Mouse (Mus musculus) kidney, postnatal 0 days (tissue): Measurements from ENCODE around the gene Cdk2. TPM values are rescaled to one million over a fixed set of nuclear protein-coding genes. Genes with fewer than 3 reads are reported as not detected.
"Not testable (repeated sequence)": the region's sequence is repeated elsewhere in the genome, so short reads cannot be mapped to it uniquely, and the experiment has no call there.

ENCODE experiments used
- ATAC-seq: fragments of 200-750 bp; cut with Nextera tagmentation; replicated peaks from 2 replicates; pipeline ENCODE4 v1.8.0; 2017; ENCODE audit warnings: low read depth, moderate number of reproducible peaks, moderate TSS enrichment, moderate library complexity; ENCODE audit not compliant: low FRiP score
- DNase-seq: peaks from one replicate; pipeline ENCODE4 v3.0.0-alpha.2; 2016; ENCODE audit warnings: low spot score
- H3K27ac ChIP-seq: fragments of 300-500 bp; sonication (generic); 2 replicates; pipeline ENCODE4 v1.5.1; 2014; ENCODE audit warnings: mild to moderate bottlenecking
- H3K27me3 ChIP-seq: fragments of 300-500 bp; sonication (generic); 2 replicates; pipeline ENCODE4 v1.6.1; 2014; ENCODE audit warnings: low read length, mixed read lengths; ENCODE audit not compliant: insufficient read depth
- H3K36me3 ChIP-seq: fragments of 300-500 bp; sonication (generic); 2 replicates; pipeline ENCODE4 v1.6.1; 2014; ENCODE audit warnings: low read length, mixed read lengths; ENCODE audit not compliant: insufficient read depth
- H3K4me1 ChIP-seq: fragments of 300-500 bp; sonication (generic); replicated peaks from 2 replicates; pipeline ENCODE4 v1.6.1; 2014; ENCODE audit warnings: antibody characterized with exemption, low read length, mixed read lengths; ENCODE audit not compliant: insufficient read depth
- H3K4me2 ChIP-seq: fragments of 300-500 bp; sonication (generic); 2 replicates; pipeline ENCODE4 v1.6.1; 2014; ENCODE audit warnings: mild to moderate bottlenecking, low read length, moderate library complexity, mixed read lengths
- H3K4me3 ChIP-seq: fragments of 300-500 bp; sonication (generic); replicated peaks from 2 replicates; pipeline ENCODE4 v1.5.1; 2014; ENCODE audit warnings: low read depth, low read length
- H3K9ac ChIP-seq: fragments of 300-500 bp; sonication (generic); 2 replicates; pipeline ENCODE4 v1.6.1; 2014; ENCODE audit warnings: low read depth, low read length
- H3K9me3 ChIP-seq: fragments of 300-500 bp; sonication (generic); replicated peaks from 2 replicates; pipeline ENCODE4 v1.6.1; 2016; ENCODE audit warnings: low read length, inconsistent platforms, mixed read lengths
- CTCF ChIP-seq: IDR thresholded peaks from 2 replicates; pipeline ENCODE4 v1.5.1; 2016; ENCODE audit warnings: antibody characterized with exemption, low read depth, mild to moderate bottlenecking, moderate library complexity
- WGBS: fragments of 180-500 bp; shearing (Covaris S2); extraction: QIAGEN DNeasy Blood & Tissue Kit; methylation state at CpG from one replicate; pipeline ENCODE4 v1.1.7; 2014; 5-methylcytosine and 5-hydroxymethylcytosine counted together
- polyA plus RNA-seq: library from polyadenylated mRNA; unstranded; fragments of >200 nt; fragmentation: Nextera tagmentation; extraction: Ambion mirVana; gene quantifications from 2 replicates; pipeline ENCODE4 v1.2.1, GENCODE M21; 2015

Cdk2 gene
- polyA plus RNA-seq, 1 experiment from 2014 or later: 55.9 TPM

DNA sequence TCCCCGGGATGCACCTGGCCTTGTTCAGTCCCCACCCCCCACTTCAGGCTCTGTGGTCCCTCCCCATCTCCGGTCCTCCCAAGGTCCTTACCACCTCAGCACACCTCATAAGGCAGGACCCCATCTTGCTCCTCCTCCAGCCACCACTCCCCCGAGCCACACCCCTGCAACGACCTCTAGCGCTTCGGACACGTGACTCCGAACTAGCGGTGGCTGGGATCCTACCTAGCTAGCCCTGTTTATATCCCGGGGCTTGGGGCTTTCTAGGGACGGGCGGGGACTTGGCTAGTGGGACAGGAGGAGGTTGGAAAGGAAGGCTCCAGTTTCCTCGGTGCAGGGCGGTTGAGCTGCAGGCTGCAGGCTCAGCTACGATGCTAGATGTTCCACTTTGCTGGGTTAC, 32.6 kb upstream of the Cdk2 start:
- 5% methylated on average over 15 of the region's 15 CpGs for WGBS
- DNase-seq (no peak), ATAC-seq (peak; percentile 46; the same call in 1 of the 2 replicates)
- H3K4me2 ChIP-seq: peak overlapping the region; percentile 37
- no peaks in the 10 kb centered on the region for H3K9me3 ChIP-seq
- no peak for TF ChIP-seq CTCF
- H3K36me3 ChIP-seq: peaks cover 5% of the 10 kb centered on the region; the same call in 1 of the 2 replicates
- H3K9ac ChIP-seq: no peak overlapping the region
- no peaks in the 10 kb centered on the region for H3K4me1 ChIP-seq
- no peak overlapping the region for H3K4me3 ChIP-seq
- H3K27me3 ChIP-seq: no peaks in the 10 kb centered on the region
- no peak overlapping the region for H3K27ac ChIP-seq

DNA sequence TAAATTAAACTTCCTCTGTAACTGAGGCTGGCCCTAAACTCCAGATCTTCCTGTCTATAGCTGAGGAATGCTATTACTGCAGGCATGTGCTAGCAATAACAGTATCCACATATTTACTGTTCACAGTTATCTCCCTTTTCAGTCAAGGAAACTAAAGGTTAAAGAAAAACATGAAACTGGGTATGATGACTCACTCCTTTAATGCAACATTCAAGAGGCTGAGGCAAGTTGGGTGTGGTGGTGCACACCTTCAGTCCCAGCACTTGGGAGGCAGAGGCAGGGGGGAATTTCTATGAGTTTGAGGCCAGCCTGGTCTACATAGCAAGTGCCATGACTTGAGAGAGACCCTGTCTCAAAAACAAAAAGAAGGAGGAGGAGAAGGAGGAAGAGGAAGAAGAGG, 27.2 kb upstream of the Cdk2 start:
- no peak overlapping the region for H3K4me3 ChIP-seq
- H3K36me3 ChIP-seq: peaks cover 5% of the 10 kb centered on the region; the same call in 1 of the 2 replicates
- DNase-seq (no peak), ATAC-seq (no peak)
- H3K9me3 ChIP-seq: no peaks in the 10 kb centered on the region
- no peak overlapping the region for H3K27ac ChIP-seq
- no peak overlapping the region for H3K9ac ChIP-seq
- TF ChIP-seq CTCF: no peak
- H3K4me2 ChIP-seq: no peak overlapping the region
- no peaks in the 10 kb centered on the region for H3K4me1 ChIP-seq
- H3K27me3 ChIP-seq: no peaks in the 10 kb centered on the region

DNA sequence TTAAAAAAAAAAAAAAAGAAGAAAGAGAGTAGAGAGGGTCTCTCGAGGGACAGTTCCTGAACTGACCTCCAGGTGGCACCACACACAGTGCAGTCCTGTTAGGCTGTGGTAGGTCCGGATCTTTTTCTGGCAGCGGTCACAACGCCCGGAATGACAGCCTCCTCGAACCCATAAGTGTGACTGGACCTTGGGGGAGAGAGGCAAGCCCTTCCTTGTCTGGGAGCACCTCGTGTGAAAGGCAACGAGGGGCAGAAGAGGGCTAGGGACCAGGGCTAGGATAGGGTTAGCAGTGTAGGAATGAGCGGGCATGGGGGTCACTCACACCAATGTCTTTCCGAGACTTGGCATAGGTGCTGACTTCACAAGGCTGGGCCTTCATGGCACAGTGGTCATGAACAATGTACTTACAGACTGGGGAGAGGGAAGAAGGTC, 26.2 kb upstream of the Cdk2 start:
- Histone ChIP-seq H3K4me2 (0 out of 2 replicates have a peak overlapping the region, but pooled peaks have one; percentile 17), H3K4me3 (no peak overlapping the region), H3K27ac (no peak overlapping the region), H3K36me3 (peaks cover 5% of the 10 kb centered on the region; the same call in 1 of the 2 replicates), H3K9ac (no peak overlapping the region), H3K4me1 (no peaks in the 10 kb centered on the region), H3K27me3 (no peaks in the 10 kb centered on the region), H3K9me3 (no peaks in the 10 kb centered on the region)
- peak; percentile 85 for TF ChIP-seq CTCF
- DNase-seq (peak; percentile 81), ATAC-seq (peak; percentile 73; the same call in 1 of the 2 replicates)
- 16% methylated on average over 10 of the region's 10 CpGs for WGBS

DNA sequence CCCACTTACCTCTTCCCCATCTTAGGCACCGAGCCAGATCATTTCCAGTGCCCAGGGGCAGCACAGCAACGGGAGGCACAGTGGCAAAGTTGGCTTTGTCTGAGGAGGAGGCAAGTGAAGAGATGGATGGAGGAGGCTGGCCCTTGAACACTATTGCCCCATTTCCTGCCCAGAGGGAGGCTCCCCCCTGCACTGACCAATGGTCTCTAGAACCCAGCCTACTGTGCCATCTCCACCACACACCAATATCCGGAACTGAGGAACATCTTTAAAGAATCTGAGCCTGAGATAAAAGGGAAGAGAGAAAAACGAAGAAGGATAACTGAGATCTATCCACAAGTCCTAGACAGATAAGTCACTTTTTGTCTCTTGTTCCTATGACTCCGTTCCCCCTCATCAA, 23.2 kb upstream of the Cdk2 start:
- Histone ChIP-seq H3K9me3 (no peaks in the 10 kb centered on the region), H3K27me3 (no peaks in the 10 kb centered on the region), H3K4me3 (no peak overlapping the region), H3K27ac (no peak overlapping the region), H3K4me1 (no peaks in the 10 kb centered on the region), H3K9ac (no peak overlapping the region), H3K4me2 (no peak overlapping the region), H3K36me3 (peaks cover 4% of the 10 kb centered on the region; the same call in 1 of the 2 replicates)
- WGBS: 90% methylated on average over 5 of the region's 5 CpGs
- DNase-seq: no peak
- ATAC-seq: no peak
- TF ChIP-seq CTCF: no peak

DNA sequence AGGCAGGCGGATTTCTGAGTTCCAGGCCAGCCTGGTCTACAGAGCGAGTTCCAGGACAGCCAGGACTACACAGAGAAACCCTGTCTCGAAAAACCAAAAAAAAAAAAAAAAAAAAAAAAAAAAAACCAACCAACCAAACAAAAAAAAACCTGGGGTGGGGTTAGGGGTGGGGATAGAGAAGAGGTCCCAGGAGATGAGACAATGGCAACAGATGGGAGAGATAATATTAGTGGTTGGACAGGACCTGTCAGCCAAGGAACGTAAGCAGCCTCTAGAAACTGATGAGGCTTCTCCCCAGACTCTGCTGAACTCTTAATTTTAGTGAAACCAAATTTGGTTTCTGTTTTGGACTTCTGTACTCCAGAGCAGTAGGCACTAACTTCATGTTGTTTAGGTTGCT, 20.6 kb upstream of the Cdk2 start:
- H3K4me2 ChIP-seq, H3K27me3 ChIP-seq, ATAC-seq, H3K36me3 ChIP-seq, H3K4me1 ChIP-seq, H3K4me3 ChIP-seq, H3K27ac ChIP-seq, H3K9me3 ChIP-seq, DNase-seq, H3K9ac ChIP-seq: not testable (repeated sequence)
- WGBS: 83% methylated on average over 3 of the region's 4 CpGs

DNA sequence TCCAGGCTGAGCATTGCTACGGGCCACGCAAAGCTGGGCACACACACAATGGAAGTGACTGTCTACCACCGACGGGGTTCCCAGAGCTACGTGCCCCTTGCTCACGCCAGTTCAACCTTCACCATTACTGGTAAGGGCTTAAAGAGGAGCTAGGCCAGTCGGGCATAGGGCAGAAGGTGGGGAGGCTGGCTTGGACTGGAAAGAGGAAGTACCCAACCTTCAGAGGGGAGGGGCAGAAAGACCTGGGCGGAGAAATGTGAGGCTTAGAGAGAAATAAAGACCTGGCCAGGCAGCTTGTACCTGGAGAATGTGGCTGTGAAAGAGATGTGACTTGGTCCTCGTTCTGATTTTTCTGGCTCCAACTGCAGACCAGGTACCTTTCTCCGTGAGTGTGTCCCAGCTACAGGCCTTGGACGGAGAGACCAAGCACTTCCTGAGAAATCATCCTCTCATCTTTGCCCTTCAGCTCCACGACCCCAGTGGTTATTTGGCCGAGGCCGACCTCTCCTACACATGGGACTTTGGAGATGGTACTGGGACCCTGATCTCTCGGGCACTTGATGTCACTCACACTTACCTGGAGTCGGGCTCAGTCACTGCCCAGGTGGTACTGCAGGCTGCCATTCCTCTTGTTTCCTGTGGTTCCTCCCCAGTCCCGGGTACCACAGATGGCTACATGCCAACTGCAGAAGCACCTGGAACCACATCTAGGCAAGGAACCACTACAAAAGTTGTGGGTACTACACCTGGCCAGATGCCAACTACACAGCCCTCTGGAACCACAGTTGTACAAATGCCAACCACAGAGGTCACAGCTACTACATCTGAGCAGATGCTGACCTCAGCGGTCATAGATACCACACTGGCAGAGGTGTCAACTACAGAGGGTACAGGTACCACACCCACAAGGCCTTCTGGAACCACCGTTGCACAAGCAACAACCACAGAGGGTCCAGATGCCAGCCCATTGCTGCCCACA, 11.0 kb upstream of the Cdk2 start:
- Histone ChIP-seq H3K36me3 (no peaks in the 10 kb centered on the region), H3K27ac (no peak overlapping the region), H3K9me3 (no peaks in the 10 kb centered on the region), H3K4me1 (no peaks in the 10 kb centered on the region), H3K4me2 (no peak overlapping the region), H3K4me3 (no peak overlapping the region), H3K9ac (no peak overlapping the region), H3K27me3 (no peaks in the 10 kb centered on the region)
- no peak; the same call in 1 of the 2 replicates for ATAC-seq
- WGBS: 87% methylated on average over 19 of the region's 19 CpGs
- no peak for TF ChIP-seq CTCF
- DNase-seq: no peak

DNA sequence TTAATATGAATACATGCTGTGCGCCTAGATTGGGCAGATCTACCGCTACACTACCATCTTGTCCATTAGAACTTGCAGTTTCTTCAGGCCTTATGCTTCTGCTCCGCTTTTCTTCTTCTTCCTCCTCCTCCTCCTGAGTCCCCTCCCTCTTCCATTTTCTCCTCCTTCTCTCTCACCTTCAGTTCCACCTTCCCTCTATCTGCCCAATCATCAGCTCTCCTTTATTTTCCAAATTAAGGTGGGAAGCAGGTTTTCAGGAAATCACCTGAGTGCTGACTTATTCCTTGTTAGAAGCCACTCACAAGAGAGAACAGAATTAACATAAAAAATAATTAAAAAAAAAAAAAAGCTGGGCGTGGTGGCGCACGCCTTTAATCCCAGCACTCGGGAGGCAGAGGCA, 6.5 kb upstream of the Cdk2 start:
- not testable (repeated sequence) for H3K36me3 ChIP-seq, H3K27ac ChIP-seq, H3K4me2 ChIP-seq, DNase-seq, H3K4me3 ChIP-seq, ATAC-seq, H3K4me1 ChIP-seq, H3K9ac ChIP-seq, H3K9me3 ChIP-seq, H3K27me3 ChIP-seq
- 93% methylated on average over 7 of the region's 7 CpGs for WGBS
